Mouse (Mus musculus) spleen, adult 2 months (tissue): ENCODE measurements around the gene Obox2.
"Not testable (repeated sequence)": the region's sequence is repeated elsewhere in the genome, so short reads cannot be mapped to it uniquely, and the experiment has no call there.

ENCODE experiments used
- CTCF ChIP-seq: fragments of 200-500 bp; IDR thresholded peaks from 2 replicates; pipeline ENCODE4 v1.5.1; 2011; ENCODE audit warnings: mild to moderate bottlenecking, inconsistent platforms; ENCODE audit not compliant: insufficient read depth, insufficient read length, insufficient replicate concordance; ENCODE audit errors: extremely low read depth
- POLR2A ChIP-seq: fragments of 200-500 bp; IDR thresholded peaks from 2 replicates; pipeline ENCODE4 v1.6.1; 2011; ENCODE audit warnings: low read depth, low read length, inconsistent platforms

DNA sequence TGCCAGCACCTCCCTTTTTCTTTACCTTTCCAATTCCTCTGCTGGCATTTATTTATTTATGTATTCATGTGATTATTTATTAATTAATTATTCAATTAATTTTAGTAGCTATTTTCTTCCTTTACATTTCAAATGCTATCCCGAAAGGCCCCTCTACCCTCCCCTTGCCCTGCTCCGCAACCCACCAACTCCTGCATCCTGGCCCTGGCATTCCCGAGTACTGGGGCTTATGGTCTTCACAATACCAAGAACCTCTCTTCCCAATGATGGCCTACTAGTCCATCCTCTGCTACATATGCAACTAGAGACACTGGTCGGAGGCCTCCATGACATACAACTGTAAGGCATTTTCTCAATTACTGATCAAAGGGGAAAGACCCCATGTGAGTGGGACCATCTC, 37.0 kb downstream of the Obox2 start:
- not testable (repeated sequence) for TF ChIP-seq CTCF, POLR2A
